Mouse (Mus musculus): ENCODE results near the gene Spout1. TPM values are rescaled to one million over a fixed set of nuclear protein-coding genes. Genes with fewer than 3 reads are reported as not detected.

Gene Spout1
- polyA plus RNA-seq (2015; fragmentation: Nextera tagmentation; extraction: Ambion mirVana): 41.8 and 44.7 TPM in 2 replicates

DNA sequence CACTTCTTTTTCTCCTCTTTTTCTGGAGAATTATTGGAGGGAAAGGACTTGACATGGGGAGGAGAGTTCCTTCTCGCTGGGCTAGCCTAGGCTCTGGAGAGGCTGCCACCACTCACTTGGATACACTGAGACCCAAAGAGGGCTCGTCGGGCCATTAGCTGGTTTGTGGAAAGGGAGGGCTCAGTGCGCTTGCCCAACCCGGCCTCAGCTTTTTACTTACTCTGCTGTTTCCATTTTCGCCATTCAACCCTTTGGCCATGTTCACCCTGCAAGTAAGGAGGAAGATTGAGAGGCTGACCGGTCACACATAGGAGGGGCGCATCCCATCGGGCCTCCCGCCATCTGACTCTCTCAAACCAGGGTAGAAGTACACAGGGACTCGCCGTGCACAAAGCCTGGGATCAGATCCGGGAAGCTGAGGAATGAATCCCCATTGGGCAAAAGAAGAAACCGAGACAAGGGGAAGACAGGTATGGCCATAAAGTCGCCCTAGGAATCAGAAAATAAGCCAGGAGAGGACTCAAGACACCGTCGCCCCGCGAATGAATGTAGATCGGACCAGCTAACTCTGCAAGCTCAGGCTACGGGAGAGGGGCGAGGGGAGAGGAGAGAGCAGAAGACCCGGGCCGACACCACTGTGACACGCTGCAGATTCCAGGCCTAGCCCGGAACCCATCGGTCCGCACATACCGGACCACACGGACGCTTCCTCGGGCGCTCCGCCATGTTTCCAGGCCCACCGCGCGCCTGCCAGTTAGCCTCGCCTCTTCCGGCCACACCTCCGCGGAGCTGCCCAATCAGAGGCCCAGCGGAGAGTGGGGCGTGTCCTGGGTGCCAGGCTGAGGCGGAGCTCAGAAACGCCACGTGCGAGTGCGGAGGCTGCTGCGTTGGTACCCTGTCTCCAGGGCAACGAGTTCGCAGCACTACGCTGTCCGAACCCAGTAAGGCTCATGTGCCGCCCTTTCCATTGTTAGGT lies at the start of gene Spout1:
Gene Spout1, minus strand, starts transcription at position 760 of the 976 bp plus-strand sequence.
- Histone ChIP-seq H3K4me2 (ENCODE audit: low read length) (peak within 1 kb of the TSS; percentile 84), H3K36me3 (ENCODE audit: insufficient read depth, low read length) (peaks cover 30% of the 10 kb centered on the region), H3K27me3 (ENCODE audit: insufficient read depth, low read length) (no peaks in the 10 kb centered on the region), H3K27ac (peak within 1 kb of the TSS; percentile 26; the same call in 1 of the 2 replicates), H3K9me3 (replicated peaks; ENCODE audit: low read length) (no peaks in the 10 kb centered on the region), H3K4me1 (replicated peaks; ENCODE audit: insufficient read depth, low read length) (peaks cover 10% of the 10 kb centered on the region), H3K4me3 (replicated peaks; ENCODE audit: low read depth, low read length) (peak within 1 kb of the TSS; percentile 65), H3K9ac (ENCODE audit: low read depth, low read length) (peak within 1 kb of the TSS; percentile 78)
- 3% methylated on average over 54 of the region's 54 CpGs for WGBS
- ATAC-seq (replicated peaks; ENCODE audit: low FRiP score, low read depth) (peak; percentile 97), DNase-seq (ENCODE audit: low spot score) (peak; percentile 98)
- TF ChIP-seq CTCF (IDR thresholded peaks at IDR 0.05; ENCODE audit: low read depth): no peak; the same call in 1 of the 2 replicates

DNA sequence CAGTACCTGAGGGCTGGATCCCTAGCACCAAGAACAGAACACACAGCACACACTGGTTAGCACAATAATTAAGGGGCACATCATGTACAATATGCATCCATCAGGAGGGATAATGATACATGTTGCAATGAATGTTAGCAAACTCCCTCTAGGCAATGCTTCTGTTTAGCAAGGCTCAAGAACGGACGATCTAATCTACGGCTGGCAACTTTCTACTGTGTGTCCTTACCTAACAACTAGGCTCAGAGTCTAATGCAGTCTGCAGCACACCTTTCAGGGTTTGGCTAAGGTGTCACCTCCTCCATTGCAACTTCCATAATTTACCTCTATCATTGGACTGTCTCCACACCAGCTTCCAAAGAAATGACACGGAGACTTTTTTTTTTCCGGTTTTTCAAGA lies 38.0 kb upstream of the Spout1 start:
- ATAC-seq (replicated peaks; ENCODE audit: low FRiP score, low read depth): no peak
- Histone ChIP-seq H3K27ac (no peak overlapping the region), H3K4me3 (replicated peaks; ENCODE audit: low read depth, low read length) (no peak overlapping the region), H3K4me2 (ENCODE audit: low read length) (no peak overlapping the region), H3K4me1 (replicated peaks; ENCODE audit: insufficient read depth, low read length) (no peaks in the 10 kb centered on the region), H3K9ac (ENCODE audit: low read depth, low read length) (no peak overlapping the region), H3K9me3 (replicated peaks; ENCODE audit: low read length) (no peaks in the 10 kb centered on the region), H3K27me3 (ENCODE audit: insufficient read depth, low read length) (no peaks in the 10 kb centered on the region), H3K36me3 (ENCODE audit: insufficient read depth, low read length) (no peaks in the 10 kb centered on the region)
- DNase-seq (ENCODE audit: low spot score): no peak
- no peak for TF ChIP-seq CTCF (IDR thresholded peaks at IDR 0.05; ENCODE audit: low read depth)
- 95% methylated on average over 5 of the region's 5 CpGs for WGBS

DNA sequence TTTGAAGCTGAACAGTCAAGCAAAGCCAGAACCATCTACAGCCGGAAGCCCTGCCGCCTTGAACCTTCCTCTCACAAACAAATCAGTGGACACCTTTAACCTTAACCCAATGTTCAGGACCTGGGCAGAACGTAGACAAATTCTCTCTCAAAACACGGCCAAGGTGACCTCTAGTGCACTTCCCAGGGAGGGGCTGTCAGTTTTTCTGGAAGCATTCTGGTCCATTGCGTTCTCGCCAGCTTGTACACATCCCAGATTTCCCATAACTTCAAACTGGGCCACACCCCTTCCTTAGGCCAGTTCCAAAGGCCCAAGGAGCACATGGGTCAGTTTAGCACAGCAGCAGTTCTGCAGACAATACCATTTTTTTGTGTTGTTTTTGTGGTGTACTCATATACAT lies 37.2 kb upstream of the Spout1 start:
- Histone ChIP-seq H3K4me1 (replicated peaks; ENCODE audit: insufficient read depth, low read length) (no peaks in the 10 kb centered on the region), H3K4me3 (replicated peaks; ENCODE audit: low read depth, low read length) (no peak overlapping the region), H3K9ac (ENCODE audit: low read depth, low read length) (no peak overlapping the region), H3K27me3 (ENCODE audit: insufficient read depth, low read length) (no peaks in the 10 kb centered on the region), H3K9me3 (replicated peaks; ENCODE audit: low read length) (no peaks in the 10 kb centered on the region), H3K27ac (0 out of 2 replicates have a peak overlapping the region, but pooled peaks have one; percentile 8), H3K4me2 (ENCODE audit: low read length) (no peak overlapping the region), H3K36me3 (ENCODE audit: insufficient read depth, low read length) (no peaks in the 10 kb centered on the region)
- peak; percentile 49 for DNase-seq (ENCODE audit: low spot score)
- 45% methylated on average over 6 of the region's 6 CpGs for WGBS
- TF ChIP-seq CTCF (IDR thresholded peaks at IDR 0.05; ENCODE audit: low read depth): no peak
- ATAC-seq (replicated peaks; ENCODE audit: low FRiP score, low read depth): no peak

DNA sequence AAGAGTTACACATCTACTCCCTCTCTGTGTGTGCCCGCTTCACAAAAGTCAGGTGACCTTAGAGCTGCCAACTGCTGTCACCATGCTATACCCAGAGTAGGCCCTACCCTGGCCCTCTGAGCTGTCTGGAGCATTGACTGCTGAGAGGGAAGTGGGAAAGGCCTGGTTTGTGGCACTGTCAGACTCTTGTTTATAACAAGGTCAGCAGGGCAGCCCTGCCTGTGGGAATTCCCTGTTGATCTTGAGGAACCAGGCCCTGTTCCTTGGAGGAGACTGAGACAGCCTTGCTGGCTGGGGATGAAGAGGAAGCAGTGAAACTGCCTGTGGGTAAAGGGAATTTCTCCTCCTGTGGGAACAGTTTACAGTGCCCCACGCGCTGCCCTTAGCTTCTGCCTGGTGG lies 36.5 kb upstream of the Spout1 start:
- Histone ChIP-seq H3K4me3 (replicated peaks; ENCODE audit: low read depth, low read length) (no peak overlapping the region), H3K9me3 (replicated peaks; ENCODE audit: low read length) (no peaks in the 10 kb centered on the region), H3K9ac (ENCODE audit: low read depth, low read length) (no peak overlapping the region; the same call in 1 of the 2 replicates), H3K4me1 (replicated peaks; ENCODE audit: insufficient read depth, low read length) (no peaks in the 10 kb centered on the region), H3K27ac (0 out of 2 replicates have a peak overlapping the region, but pooled peaks have one; percentile 8), H3K27me3 (ENCODE audit: insufficient read depth, low read length) (no peaks in the 10 kb centered on the region), H3K36me3 (ENCODE audit: insufficient read depth, low read length) (no peaks in the 10 kb centered on the region), H3K4me2 (ENCODE audit: low read length) (no peak overlapping the region)
- ATAC-seq (replicated peaks; ENCODE audit: low FRiP score, low read depth) (no peak), DNase-seq (ENCODE audit: low spot score) (no peak)
- TF ChIP-seq CTCF (IDR thresholded peaks at IDR 0.05; ENCODE audit: low read depth): no peak
- 82% methylated on average over 3 of the region's 3 CpGs for WGBS

DNA sequence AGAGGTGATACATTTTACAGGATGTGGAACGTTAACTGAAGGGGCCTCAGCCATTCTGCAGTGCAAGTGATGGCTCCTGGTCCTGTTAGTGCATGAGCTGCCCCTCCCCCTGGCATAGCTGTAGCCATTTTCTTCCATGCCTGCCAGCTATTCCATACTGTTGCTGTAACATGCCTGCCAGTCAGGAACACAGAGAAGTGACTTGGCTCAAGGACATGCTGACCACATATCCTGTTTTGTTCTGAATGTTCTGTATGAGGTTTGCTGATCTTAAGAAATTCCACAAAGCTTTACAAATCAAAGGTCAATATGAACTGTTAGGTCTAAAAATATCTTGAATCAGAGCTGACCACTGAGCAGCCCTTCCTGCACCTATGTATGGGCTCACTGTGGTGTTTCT lies 34.7 kb upstream of the Spout1 start:
- Histone ChIP-seq H3K9ac (ENCODE audit: low read depth, low read length) (no peak overlapping the region), H3K27me3 (ENCODE audit: insufficient read depth, low read length) (no peaks in the 10 kb centered on the region), H3K9me3 (replicated peaks; ENCODE audit: low read length) (no peaks in the 10 kb centered on the region), H3K27ac (no peak overlapping the region), H3K36me3 (ENCODE audit: insufficient read depth, low read length) (no peaks in the 10 kb centered on the region), H3K4me1 (replicated peaks; ENCODE audit: insufficient read depth, low read length) (no peaks in the 10 kb centered on the region), H3K4me2 (ENCODE audit: low read length) (no peak overlapping the region), H3K4me3 (replicated peaks; ENCODE audit: low read depth, low read length) (no peak overlapping the region)
- DNase-seq (ENCODE audit: low spot score) (no peak), ATAC-seq (replicated peaks; ENCODE audit: low FRiP score, low read depth) (no peak)
- no peak for TF ChIP-seq CTCF (IDR thresholded peaks at IDR 0.05; ENCODE audit: low read depth)
- 48% methylated on average over 1 of the region's 1 CpGs for WGBS

DNA sequence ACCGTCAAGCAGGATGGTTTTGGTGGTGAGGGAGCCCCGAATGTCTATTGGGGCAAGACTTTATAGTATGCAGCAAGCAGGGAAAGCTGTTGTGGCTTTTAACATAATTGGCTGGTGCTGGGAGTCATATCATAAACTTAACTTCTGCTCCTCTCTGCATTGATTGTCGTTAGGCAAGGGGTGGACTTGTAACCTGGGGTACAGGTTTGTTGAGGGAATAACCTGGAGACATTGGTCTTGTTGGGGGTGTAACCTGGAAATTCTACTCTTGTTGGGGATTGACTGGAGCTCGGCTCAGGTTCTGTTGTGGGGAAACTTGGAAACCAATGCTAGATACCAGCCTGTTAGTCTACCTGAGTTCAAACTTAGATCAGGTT lies 33.9 kb upstream of the Spout1 start:
- DNase-seq (ENCODE audit: low spot score) (no peak), ATAC-seq (replicated peaks; ENCODE audit: low FRiP score, low read depth) (no peak)
- no peak overlapping the region for H3K4me2 ChIP-seq (ENCODE audit: low read length)
- no peaks in the 10 kb centered on the region for H3K27me3 ChIP-seq (ENCODE audit: insufficient read depth, low read length)
- WGBS: 83% methylated on average over 4 of the region's 4 CpGs
- H3K9ac ChIP-seq (ENCODE audit: low read depth, low read length): no peak overlapping the region
- no peak for TF ChIP-seq CTCF (IDR thresholded peaks at IDR 0.05; ENCODE audit: low read depth)
- H3K4me3 ChIP-seq (replicated peaks; ENCODE audit: low read depth, low read length): no peak overlapping the region
- H3K9me3 ChIP-seq (replicated peaks; ENCODE audit: low read length): no peaks in the 10 kb centered on the region
- no peaks in the 10 kb centered on the region for H3K36me3 ChIP-seq (ENCODE audit: insufficient read depth, low read length)
- H3K27ac ChIP-seq: no peak overlapping the region
- no peaks in the 10 kb centered on the region for H3K4me1 ChIP-seq (replicated peaks; ENCODE audit: insufficient read depth, low read length)

All from kidney, postnatal 0 days (tissue).